Mouse (Mus musculus) olfactory bulb, adult 2 months (tissue): ENCODE measurements around the gene Aif1.

Experiments used
- CTCF ChIP-seq: fragments of 200-500 bp; IDR thresholded peaks from 2 replicates; pipeline ENCODE4 v1.5.1; 2012; ENCODE audit warnings: low read depth, mild to moderate bottlenecking, low read length, moderate library complexity; ENCODE audit not compliant: insufficient read depth
- POLR2A ChIP-seq: fragments of 200-500 bp; IDR thresholded peaks from 2 replicates; pipeline ENCODE4 v1.6.1; 2012; ENCODE audit warnings: mild to moderate bottlenecking, low read depth, low read length, moderate library complexity; ENCODE audit not compliant: insufficient read depth

DNA sequence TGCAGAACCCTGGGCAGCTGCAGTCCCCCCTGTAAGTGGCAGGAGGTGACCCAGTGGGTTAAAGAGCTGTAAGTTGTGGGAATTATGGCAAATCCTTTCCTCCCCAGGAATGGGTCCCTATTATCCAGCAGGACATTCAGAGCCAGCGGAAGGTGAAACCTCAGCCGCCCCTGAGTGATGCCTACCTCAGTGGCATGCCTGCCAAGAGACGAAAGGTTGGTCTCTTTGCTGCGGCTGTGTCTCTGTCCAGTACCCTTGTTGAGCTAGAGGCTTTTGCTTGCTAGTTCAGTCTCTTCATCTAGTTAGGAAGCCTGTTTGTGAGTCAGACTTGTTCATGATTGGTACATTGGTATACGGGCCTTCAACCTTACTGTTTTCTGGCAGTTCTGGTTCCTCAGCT lies 29.7 kb downstream of the Aif1 start:
- no peak for TF ChIP-seq CTCF
- no peak for TF ChIP-seq POLR2A
